Mouse (Mus musculus) heart, adult 18-20 months (tissue): ENCODE measurements around the gene B3gat2. TPM values are rescaled to one million over a fixed set of nuclear protein-coding genes. Genes with fewer than 3 reads are reported as not detected.

Experiments used
- DNase-seq, 2 experiments: peaks; one replicate each; pipeline ENCODE4 v3.0.0; 2021 to 2022; ENCODE audit warnings: mixed read lengths in 1 of 2
- total RNA-seq, 2 experiments: library from RNA; stranded (reverse); gene quantifications; 2 replicates each; pipeline ENCODE4 v1.2.3; 2021

The B3gat2 gene
- total RNA-seq, 2 experiments from 2014 or later: not detected

DNA sequence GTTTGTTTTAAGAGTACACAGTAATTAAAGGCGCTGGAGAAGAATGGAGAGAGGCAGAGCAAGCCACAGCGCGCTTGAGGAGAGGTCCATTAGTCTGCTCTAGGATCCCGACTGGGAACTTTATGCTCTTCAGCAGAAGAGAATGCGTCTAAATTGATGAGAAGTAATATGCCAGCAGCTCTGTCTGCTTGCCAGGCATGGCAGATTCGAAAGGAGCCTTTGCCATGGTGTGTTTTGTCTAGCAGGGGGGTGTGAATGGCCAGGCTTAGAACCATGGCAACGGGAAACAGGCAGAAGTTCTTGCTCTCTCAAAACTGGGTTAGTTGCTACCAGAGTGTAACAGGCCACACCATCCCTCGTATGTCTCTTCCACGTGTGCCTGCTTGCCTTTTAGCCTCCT, 73.3 kb downstream of the B3gat2 start:
- no peak for DNase-seq

DNA sequence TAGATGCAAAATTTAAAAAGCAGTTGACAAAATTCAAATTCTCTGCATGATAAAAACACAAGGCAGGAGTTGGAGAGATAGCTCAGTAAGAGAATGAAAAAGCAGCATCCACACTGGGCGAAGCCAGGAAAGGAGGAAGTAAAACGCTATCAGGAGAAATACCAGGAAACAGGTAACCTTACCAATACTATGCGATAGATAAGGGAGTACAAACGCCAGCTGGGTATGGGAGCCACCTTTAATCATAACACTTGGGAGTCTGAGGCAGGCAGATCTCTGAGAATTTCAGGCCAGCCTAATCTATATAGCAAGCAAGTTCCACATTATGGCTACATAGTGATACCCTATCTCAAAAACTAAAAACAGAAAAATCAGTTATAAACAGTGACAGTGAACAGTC, 75.1 kb downstream of the B3gat2 start:
- no peak for DNase-seq

DNA sequence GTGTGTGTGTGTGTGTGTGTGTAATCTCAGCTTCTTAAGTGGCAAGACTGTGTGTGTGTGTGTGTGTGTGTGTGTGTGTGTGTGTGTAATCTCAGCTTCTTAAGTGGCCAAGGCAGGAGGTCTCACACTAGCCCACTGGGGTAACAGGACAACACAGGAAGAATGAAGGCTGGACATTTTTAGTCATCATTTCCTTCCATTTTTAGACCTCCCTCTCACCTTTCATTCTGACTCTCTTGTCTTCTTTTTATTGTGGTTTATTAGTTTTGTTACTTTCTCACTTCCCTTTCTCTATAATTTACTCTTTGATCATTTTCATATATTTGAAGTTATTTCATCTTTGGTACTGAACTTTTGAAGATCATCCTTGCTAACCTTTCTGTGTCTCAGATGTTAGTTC, 79.4 kb downstream of the B3gat2 start:
- DNase-seq: no peak

DNA sequence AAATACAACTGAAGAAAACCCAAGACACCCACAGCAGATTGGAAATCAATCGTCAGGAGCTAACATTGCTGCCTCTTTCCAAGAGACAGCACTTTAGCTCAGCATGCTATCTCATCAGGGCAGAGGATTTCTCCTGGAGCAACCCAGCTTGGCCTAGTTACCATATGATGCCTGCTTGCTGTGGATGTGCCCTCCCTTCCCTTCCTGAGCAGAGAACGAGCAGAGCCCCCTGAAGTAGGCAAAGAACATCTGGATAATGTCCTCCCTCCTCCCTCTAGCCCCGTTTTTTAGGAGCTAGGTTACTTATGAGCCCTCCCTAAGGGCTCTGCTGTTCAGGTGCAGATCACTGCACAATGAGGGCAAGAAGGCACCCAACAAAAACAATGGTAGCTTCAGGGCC, 81.1 kb downstream of the B3gat2 start:
- no peak for DNase-seq

DNA sequence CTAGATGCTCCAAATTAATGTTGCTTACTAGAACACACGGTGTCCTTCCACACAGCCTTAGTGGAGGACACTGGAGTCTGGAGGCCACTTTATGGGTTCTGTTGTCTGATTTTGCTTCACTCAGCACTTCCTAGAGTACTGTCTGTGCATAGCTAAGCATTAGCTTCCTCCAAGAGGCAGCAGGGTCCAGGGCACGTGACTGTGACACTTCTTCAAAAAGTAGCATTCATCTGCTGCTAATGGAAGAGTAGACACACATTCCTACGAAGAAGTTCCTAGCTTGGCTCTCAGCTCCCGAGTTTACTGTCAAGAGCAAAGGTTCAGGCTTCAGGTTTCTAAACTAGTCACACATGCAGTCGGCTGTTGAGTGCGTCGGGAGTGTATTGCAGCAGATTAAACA, 82.2 kb downstream of the B3gat2 start:
- DNase-seq: peak in 1 of 2 experiments; percentile 39

DNA sequence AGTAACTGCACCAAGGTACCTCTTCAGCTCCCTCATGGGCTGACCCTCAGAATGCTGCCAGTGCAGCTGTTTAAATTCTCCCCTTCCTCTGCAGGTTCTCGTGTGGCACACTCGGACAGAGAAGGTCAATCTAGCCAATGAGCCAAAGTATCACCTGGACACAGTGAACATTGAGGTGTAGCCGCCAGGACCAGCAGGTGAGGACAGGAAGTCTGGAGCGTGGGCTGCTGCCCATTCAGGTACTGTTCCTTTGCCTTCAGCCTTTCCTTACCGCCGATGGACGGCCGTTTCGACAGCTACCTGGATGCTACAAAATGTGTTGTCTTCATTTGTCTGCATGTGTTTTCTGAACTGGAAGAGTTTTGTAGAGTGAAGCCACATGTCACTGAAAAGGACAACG, 83.5 kb downstream of the B3gat2 start:
- DNase-seq: no peak

DNA sequence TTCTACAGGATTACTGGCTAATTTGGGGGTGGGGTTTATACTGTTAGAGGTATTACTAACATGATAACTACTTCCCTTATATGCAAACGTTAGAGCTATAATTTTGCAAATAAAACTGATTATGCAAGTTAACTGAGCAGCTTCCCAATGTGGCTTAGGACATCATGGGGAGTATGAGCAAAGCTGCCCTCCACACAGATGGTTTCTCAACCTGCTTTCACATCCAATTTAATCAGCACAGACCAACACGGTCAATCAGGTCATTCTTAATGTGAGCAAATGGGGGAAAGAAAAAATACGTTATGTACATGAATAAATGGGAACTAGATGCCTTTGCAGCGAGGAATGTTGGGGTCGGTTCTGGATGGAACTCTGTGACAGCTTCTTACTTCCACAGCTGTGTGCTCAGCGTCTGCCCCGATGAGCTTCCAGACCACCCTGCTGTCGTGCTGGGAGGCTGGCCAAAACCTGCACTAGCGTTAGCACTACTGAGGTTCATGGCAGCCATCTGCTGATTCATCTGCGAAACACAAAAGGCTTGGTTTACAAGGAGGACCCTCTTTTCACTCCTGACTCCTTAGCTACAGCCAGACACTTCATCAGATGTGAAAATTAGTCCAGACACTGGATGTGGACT, 84.6 kb downstream of the B3gat2 start:
- DNase-seq: no peak

DNA sequence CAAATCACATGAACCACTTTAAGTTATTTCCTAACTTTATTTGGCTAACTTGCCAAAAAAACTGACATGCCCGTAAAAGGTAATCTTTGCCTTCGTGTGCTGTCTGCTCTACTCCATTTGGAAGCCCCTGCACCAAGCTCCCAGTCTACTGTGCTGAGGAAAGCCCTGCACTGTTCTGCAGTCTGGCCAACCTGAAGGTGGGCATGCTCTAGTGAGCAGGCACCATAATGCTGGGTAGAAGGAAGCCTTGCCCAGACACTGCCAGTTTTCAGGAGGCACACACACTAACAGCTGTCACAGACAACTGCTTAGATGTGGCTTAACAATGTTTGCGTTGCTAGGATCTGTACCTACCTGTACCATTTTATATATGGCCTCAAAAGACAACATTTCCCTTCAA, 94.1 kb downstream of the B3gat2 start:
- DNase-seq: no peak

DNA sequence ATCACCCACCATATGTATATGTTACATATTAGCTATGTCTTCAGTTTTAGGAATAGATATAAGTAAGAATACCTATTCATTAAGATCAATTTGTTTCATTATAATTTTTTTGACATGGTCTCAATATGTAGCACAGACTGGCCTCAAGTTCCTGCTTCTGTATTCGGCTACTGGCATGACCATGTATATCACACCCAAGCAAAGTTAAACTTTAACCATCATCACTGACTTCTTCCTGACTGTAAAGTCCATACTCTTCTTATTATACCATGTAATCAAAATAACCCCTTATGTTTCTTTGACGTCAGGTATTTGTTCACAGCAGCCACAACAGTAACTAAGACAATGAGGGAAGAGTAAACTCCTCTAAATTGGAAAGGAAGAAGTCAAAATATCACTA, 99.4 kb downstream of the B3gat2 start:
- no peak for DNase-seq

DNA sequence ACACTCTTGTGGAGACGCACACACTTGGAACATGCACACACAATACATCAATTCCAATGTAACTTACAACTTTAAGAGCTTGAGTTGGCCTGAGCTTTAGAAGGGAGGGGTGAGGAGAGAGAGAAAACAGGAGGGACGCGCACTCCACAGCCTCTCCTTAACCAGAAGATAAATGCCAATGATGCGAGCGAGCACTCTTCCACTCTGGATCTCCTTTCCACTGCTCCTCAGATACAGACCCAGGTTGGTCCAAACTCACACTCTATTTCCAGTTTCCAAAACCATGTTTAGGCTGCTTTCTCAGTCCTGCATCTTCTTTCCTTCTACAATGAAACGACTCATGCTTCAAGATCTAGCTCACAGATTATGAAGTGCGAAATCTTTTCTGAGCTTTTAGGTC, 104.0 kb downstream of the B3gat2 start:
- DNase-seq: no peak

DNA sequence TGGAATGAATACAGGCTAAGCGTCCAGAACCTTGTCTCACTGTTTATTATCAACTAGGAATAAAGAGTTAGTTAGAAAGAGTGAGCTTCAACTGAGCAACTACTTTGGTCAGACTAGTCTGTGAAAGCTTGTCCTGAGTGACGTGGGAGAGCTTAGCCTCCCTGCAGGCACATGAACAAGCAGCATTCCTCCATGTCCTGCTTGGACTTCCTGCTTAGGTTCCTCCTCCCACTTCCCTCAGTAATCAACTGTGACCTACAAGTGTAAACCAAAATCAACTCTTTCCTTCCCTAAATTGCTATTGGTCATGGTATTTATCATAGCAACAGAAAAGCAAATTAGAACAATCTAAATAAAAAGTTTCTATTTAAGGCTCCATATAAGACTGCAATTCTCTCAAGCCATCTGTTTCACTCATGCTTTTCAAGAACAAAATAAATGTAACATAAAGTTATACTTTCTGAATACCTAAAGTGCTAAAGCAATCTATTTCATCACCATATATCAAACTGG, 105.9 kb downstream of the B3gat2 start:
- DNase-seq: peak; percentile 4 to 13

DNA sequence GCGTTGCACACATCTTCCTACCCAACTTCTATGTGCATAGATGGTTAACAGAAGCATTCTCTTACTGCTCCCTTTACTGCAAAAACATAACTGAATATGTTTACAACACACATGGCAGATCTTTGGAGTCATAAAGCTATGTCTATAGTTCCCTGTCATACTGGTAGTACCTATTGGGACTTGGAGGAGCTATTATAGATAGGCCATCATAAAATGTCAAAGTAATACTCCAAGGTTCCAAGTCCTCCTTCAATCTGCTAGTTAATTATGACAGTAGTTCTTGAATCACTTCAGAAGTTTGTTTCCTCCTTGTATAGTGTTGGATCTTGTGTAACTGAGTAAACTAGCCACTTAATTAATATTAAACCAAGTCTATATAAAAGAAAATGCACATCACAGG, 110.6 kb downstream of the B3gat2 start:
- DNase-seq: no peak

DNA sequence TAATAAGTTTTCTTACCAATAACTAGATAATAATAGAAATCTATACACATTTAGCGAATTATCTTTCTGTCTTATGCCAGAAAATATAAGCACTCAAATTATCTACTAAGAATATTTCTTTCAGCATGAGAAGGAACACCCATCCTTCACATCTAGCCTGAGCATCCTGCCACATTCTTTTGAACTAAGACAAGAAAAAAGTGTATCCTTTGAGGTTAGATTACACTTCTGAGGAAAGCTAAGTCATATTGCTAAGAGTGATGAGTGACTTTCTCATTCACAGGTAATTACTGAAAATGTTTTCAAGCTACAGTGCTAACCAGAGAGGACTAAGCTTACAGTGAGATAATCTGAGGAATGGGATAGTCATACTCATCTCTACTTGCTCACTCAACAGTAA, 121.1 kb downstream of the B3gat2 start:
- no peak for DNase-seq

DNA sequence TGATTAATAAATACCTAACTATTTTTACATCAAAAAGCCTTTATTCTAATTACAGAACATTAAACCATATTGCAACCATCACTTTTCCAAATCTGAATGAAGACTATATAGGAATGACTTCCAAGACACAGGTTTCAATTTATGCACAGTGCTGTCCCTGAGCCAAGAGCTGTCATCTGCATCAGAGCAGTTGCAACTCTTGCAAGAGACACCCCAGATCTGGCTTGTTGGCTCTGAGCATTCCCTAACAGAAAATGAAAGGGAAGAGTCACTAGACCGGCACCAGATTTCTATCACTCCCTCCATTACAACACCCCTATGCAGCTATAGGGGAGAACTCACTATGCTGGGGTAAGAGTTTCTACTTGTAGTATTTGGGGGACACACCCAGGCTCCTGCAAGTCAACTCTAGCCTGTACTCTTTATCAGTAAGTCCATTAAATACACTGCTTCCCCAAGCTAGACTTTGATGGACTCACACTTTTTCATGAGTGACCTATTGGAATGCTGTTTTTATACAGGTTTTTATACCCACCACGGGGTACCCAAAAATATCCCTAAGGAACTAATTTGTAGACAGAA, 122.6 kb downstream of the B3gat2 start:
- no peak for DNase-seq

DNA sequence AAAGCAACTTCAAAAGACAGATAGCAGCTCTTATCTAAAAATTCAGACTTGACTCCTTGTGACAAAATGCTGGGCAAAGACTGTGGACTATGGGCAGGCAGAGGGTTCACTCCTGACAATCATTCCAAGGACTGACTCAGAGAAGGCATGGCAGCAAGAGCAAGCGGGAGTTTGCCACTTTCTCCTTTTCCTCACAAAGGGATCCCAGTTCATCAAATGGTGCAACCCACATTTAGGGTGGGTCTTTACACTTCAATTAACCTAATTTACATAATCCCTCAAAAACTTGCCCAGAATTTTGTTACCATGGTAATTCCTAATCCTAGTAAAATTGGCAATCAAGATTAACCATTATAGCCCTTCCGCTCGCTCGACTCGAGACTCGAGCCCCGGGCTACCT, 123.4 kb downstream of the B3gat2 start:
- no peak for DNase-seq

DNA sequence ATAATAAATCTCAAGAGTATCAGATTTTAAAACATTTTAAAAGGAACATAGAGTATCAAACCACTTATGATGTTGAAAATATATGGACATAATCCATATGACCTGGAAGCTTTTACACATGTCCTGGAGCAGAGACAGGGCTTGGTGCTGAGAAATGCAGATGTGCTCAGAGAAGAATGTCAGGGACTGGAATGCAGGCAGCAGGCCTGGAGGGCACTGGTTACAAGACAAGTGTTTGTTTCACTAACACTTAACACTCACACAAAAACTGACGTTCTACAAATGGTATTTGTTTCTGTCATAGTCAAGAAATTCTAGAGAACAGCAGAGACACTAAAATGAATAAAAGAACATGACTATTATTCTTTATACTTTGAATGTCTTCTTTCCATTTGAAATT, 130.5 kb downstream of the B3gat2 start:
- DNase-seq: no peak

Other genes starting within 250 kb of the B3gat2 start
- gene Smap1, start 160.6 kb downstream of the B3gat2 start, total RNA-seq: 10 to 100 TPM; 16.5 to 20.3 TPM
- gene Sdhaf4, start 243.9 kb downstream of the B3gat2 start, total RNA-seq: 10 to 100 TPM; 93.0 to 94.6 TPM